Mouse (Mus musculus) inflammation-experienced regulatory T-cells, adult 16 weeks (primary cell): ENCODE results near the gene Zfp40. TPM values are rescaled to one million over a fixed set of nuclear protein-coding genes. Genes with fewer than 3 reads are reported as not detected.

Experiments used
- polyA plus RNA-seq: library from polyadenylated mRNA; unstranded; fragments of 100-300 nt; shearing (Covaris generic); gene quantifications from one replicate; pipeline ENCODE4 v1.2.1, GENCODE M21; 2017

Zfp40 gene
- 16.0 TPM for polyA plus RNA-seq

DNA sequence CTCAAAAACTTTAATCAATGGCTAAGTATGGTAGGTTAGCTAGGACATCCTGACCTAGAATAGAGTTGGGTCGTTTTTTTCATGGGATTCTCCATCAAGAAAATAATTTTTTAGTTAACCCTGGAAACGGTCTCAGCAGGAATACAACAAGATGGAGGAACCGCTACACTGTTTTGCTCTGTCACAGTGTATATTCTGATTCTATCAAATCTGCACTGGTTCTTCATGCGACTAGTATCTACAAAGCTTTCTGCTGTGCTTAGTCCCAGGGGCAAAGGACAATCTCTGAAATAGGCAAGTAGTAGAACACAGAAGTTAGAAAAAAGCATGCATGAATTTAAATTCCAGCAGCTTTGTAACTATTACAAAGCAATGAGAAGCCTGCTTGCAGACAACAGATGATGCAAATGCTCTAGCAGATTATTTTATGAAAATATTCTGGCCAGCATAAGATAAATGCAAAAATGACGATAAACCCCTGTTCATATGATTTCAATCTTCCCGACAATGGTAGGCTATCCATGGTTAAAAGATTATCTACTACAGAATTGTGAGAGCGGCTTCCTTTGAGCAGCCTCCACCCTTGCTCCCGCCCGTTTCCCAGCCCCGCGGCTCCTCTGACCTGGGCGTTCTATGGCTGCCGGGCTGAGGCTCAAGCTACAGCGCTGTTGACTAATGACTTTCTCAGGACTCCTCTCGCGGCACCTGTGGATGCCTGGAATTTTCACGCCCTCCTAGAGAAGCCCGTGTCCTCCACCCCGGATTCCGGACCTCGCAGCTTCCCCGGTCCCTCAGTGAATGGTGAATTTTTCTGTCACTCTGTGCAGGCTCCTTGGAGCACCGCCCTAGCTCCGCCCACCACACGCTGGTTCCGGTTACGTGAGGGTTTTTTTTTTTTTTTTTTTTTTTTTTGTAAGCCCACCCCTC, at the start of gene Zfp40:
TSS of gene Zfp40 (minus strand) at position 800 of the 927 bp plus-strand sequence.

Other genes with a start within 250 kb of the Zfp40 start
- gene Vmn2r-ps130, start 132.1 kb downstream of the Zfp40 start, polyA plus RNA-seq: not detected
- 0.05 TPM for gene Vmn2r114, start 119.3 kb upstream of the Zfp40 start, polyA plus RNA-seq
- not detected for gene Vmn2r115, start 150.5 kb upstream of the Zfp40 start, polyA plus RNA-seq
- gene Vmn2r116, start 191.4 kb upstream of the Zfp40 start, polyA plus RNA-seq: not detected